8 mouse cellular contexts compared by ENCODE assay signal in the genomic region with DNA sequence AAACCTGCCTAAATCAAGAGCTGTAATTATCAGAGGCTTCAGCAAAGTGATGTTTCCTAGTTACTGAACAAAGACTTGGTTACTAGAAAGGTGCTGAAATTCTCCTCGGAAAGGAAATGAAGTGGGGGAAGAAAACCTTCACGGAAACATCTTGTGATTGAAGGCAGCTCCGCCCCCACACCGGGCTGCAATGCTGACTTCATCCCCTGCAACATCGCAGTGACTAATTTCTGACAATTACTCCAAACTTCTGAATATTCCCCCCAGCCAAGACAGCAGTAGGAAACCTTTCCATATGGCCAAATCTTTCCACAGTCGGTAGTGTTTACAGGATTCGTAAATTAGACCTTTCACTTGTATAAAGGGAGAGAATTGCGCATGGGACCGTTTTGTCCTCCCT.
DNase-seq lines count a peak whose midpoint lies in the region; ATAC-seq lines count a peak whose summit lies in the region.

No protein-coding gene starts in this region.

- DNase-seq in heart, adult 9 months (ENCODE audit: low spot score in 2 of 2) = no peak
- peak; percentile 84 for DNase-seq in CD4-positive helper T cell, adult 2 months (ENCODE audit: low read depth, low spot score)
- peak; percentile 63 to 74 for DNase-seq in left cerebral cortex, postnatal 25 days (ENCODE audit: low spot score in 2 of 2)
- DNase-seq in urinary bladder, postnatal 4 days (ENCODE audit: low spot score in 2 of 2) = no peak
- no peak for DNase-seq in kidney, adult 8-10 months

- no peak for ATAC-seq in heart, embryonic 11.5 days (replicated peaks; ENCODE audit: insufficient number of reproducible peaks, low FRiP score, low TSS enrichment)
- peak; percentile 87 for ATAC-seq in activated CD4-positive, CD25-positive, alpha-beta regulatory T cell, adult 4 months
- ATAC-seq in erythroid progenitor cell, adult 5-6 weeks (replicated peaks; ENCODE audit: low FRiP score, poor library complexity, severe bottlenecking) = no peak

- no peaks in the 10 kb centered on the region for H3K9me3 ChIP-seq in heart, embryonic 11.5 days (replicated peaks; ENCODE audit: control insufficient read depth, low read length)

- H3K4me3 ChIP-seq in heart, embryonic 11.5 days (ENCODE audit: low read depth, low read length) = no peak overlapping the region

- H3K27ac ChIP-seq in heart, embryonic 11.5 days (ENCODE audit: low read depth, low read length) = no peak overlapping the region

- peak overlapping the region; percentile 50 for H3K4me2 ChIP-seq in heart, embryonic 11.5 days

- 41% methylated on average over 9 of the region's 9 CpGs for WGBS in heart, embryonic 11.5 days (ENCODE audit: insufficient replicate concordance)

- no peaks in the 10 kb centered on the region for H3K36me3 ChIP-seq in heart, embryonic 11.5 days (ENCODE audit: control insufficient read depth, insufficient read depth, low read length)

- H3K9ac ChIP-seq in heart, embryonic 11.5 days (ENCODE audit: low read depth, low read length) = no peak overlapping the region

- H3K4me1 ChIP-seq in heart, embryonic 11.5 days (ENCODE audit: control insufficient read depth, insufficient read depth, low read length) = peaks cover 3% of the 10 kb centered on the region; the same call in 1 of the 2 replicates

- no peaks in the 10 kb centered on the region for H3K27me3 ChIP-seq in heart, embryonic 11.5 days (ENCODE audit: control insufficient read depth, insufficient read depth, low read length)

- intact Hi-C loops in left cerebral cortex, postnatal 25 days (cut with DNase I) = loop anchor here (10.0 kb wide), 1 partner anchor 428 kb away; no protein-coding TSS in a partner anchor

Comparison
In these comparisons a context has a peak if more than half of its experiments do, and no peak if none do; other contexts are left out.
1. DNase-seq: peak in CD4-positive helper T cell, adult 2 months (single experiment) and left cerebral cortex, postnatal 25 days (2 of 2); none in heart, adult 9 months (0 of 2), urinary bladder, postnatal 4 days (0 of 2) and kidney, adult 8-10 months (0 of 2).